Mouse (Mus musculus): Measurements from ENCODE around the gene Tmem265. TPM values are rescaled to one million over a fixed set of nuclear protein-coding genes. Genes with fewer than 3 reads are reported as not detected.
A peak's percentile ranks its signal among the peaks of the same experiment; 100 is the strongest.

Tmem265 gene
- total RNA-seq (2015; ENCODE audit: low replicate concordance) (1.7 TPM in 1 of 2 replicates, not detected in the other), total RNA-seq (2017; ENCODE audit: low replicate concordance) (not detected in 2 replicates)

DNA sequence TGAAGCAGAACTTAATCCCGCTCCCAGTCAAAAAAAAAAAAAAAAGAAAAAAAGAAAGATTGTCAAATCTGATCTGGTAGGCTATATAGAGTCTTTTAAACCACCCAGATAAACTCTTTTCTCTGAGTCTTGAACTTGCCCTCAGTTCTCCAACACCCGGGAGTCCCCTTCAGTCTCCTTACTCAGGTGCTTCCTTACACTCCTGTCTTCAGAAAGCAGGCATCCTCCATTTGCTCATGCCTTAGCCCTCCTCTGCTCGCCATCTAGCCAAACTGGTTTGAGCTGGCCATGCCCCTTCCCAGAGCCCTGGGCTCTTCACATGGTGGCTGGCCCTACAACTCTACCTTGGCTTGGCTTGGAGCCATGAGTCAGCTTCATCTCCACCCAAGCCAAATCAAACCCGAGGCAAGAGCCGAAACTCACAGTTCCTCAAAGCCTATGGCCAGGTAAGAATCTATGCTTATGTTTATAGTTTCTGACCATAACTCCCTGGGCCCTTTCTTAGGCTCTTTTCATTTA, at the start of gene Tmem265:
TSS of gene Tmem265 (plus strand) at position 51 of the 519 bp plus-strand sequence.
- no peak for ATAC-seq (replicated peaks; ENCODE audit: low FRiP score, poor library complexity, severe bottlenecking)

DNA sequence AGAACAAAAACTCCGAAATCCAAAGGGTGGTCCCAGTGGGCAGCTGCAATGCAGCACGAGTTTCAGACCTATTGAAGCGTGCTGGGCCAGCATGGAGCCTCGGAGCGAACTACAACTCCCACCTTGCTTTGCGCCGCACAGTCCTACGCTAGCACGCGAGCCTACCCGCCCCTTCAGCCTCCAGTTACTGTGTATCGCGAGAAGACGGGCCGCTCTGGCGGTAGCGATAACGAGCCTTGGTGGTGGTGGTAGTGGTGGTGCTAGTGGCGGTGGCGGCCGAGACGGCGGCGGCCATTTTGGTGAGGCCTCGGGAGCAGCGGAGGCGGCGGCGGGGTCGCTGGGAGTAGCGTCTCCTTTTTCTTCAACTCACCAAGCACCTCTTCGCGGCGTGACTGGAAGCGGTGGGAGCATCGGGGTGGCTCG, 49.4 kb upstream of the Tmem265 start, which contains the start of gene Srcap:
TSS of gene Srcap (plus strand) at position 176 of the 423 bp plus-strand sequence.
- ATAC-seq (replicated peaks; ENCODE audit: low FRiP score, poor library complexity, severe bottlenecking) = peak; percentile 96

DNA sequence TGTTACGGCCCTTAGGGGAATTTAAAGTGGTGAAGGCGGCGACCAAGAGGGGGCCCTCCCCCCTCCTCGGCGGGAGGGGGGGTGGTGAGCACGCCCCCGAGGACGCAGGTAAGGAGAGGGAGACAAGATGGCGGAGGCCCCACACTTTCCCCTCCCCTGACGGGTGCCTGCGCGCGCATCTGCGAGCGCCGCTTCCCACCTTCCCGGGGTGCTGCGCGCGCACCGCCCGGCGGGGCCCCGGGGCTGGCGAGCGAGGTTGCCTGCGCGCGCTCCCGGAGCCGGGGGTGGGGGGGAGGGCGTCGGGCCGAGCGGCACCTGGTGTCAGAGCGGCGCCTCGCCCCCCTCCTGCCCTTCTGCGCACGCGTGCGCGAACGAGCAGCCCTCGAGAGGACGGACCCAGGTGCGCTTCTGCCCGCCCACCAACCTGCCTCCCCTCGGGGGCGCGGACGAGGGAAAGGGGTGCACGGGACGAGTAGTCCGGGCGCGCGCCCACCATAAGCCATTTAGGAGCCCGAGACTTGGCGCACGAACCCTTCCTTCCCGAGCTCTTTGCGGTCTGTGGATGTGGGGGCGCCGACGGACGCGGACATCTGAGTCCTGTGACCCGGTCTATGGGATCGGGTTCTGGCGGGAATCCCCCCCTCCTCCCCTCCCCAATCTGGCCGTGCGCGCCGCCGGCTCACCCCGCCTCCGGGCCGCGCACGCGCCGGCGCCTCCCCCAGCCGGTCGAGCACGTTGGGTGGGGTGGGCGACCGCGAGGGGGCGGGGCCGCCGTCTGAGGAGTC, 48.8 kb upstream of the Tmem265 start:
- ATAC-seq (replicated peaks; ENCODE audit: low FRiP score, poor library complexity, severe bottlenecking) = peak; percentile 75

DNA sequence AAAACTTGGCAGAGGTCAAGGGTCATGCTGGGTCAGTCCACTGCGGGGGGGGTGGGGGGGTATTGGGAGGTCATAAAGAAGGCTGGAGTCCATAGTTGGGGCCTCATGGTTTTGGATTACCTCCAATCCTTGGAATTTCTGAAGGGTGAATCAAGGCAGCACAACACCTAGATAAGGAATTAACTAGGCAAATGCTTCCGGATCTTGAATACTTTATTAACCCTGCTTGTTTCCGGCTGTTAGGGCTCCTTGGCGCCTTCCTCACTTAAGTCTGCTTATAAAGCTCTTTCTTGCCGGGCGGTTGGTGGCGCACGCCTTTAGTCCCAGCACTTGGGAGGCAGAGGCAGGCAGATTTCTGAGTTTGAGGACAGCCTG, 48.2 kb upstream of the Tmem265 start:
- ATAC-seq (replicated peaks; ENCODE audit: low FRiP score, poor library complexity, severe bottlenecking) = no peak

DNA sequence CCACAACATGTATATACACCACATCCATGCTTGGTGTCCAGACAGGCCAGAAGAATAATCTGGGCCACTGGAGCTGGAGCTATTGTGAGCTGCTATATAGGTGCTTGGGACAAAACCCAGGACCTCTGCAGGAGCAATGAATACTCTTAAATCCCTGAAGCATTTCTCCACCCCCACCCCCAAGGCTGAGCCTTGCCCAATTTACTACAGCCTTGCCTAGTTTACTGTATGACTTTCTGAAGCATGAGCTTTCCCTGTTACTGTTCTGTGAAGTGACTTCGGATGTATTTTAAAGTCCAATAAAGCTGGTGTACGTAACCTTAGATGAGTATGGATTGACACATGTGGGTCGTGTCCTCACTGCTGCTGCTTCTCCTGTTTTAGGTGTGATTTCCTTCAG, 47.4 kb upstream of the Tmem265 start:
- no peak for ATAC-seq (replicated peaks; ENCODE audit: low FRiP score, poor library complexity, severe bottlenecking)

DNA sequence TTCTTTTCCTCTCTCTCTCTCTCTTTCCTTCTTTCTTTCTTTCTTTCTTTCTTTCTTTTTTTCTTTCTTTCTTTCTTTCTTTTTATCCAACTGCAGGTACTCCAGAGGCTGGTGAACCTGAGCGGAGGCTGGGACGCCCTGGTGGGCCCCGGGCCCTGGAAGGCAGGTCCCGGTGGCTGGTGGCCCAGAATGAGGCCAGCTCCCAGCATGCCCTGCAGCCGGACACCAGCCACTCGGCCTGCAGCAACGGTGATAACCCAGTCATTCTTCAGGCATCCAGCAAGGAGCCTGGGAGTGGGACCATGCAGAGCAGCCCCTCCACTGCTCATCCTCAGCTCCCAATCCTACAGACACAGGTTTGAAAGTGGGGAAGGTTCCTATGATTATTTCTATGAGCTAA, 45.3 kb upstream of the Tmem265 start:
- ATAC-seq (replicated peaks; ENCODE audit: low FRiP score, poor library complexity, severe bottlenecking) = no peak

DNA sequence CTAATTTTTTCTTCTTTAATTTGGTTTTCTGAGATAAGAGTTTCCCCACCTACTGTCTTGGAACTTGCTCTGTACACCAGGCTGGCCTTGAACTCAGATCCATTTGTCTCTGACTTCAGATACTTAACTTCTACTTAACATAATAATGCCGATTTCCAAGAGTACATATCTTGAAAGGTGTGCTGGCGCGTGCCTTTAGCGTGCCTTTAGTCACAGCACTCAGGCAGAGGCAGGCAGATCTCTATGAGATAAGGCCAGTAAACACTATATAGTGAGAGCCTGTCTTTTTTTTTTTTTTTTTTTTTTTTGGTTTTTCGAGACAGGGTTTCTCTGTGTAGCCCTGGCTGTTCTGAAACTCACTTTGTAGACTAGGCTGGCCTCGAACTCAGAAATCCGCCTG, 44.8 kb upstream of the Tmem265 start:
- ATAC-seq (replicated peaks; ENCODE audit: low FRiP score, poor library complexity, severe bottlenecking) = no peak

DNA sequence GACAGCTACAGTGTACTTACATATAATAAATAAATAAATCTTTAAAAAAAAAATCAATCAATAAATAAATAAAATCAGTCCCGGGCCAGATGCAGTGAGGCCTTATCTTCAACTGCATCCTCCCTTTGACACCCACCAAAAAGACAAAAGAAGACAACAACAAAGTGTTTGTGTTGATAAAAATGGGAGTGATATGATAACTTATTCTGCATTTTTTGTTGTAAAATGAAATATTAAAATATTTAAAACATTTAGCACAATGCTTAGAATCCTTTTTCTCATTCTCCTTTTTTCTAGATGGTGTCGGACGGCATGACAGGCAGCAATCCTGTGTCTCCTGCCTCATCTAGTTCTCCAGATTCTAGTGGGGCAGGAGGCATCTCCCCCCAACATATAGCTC, 41.9 kb upstream of the Tmem265 start, which contains the start of gene Gm42715:
TSS of gene Gm42715 (plus strand) at position 301 of the 400 bp plus-strand sequence.
- ATAC-seq (replicated peaks; ENCODE audit: low FRiP score, poor library complexity, severe bottlenecking) = no peak

DNA sequence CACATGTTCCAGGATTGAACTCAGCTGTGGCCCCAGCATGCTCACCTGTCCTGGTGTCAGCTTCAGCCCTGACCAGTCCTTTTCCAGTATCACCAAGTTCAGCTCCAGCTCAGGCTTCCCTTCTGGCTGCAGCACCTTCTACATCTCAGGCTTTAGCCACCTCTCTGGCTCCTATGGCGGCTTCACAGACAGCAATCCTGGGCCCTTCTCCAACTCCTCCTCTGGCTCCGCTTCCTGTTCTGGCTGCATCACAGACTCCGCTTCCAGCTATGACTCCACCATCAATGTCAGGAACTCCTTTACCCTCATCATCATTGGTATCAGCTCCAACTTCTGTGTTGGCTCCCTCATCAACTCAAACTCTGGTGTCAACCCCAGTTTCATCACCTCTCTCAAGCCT, 19.5 kb upstream of the Tmem265 start:
- ATAC-seq (replicated peaks; ENCODE audit: low FRiP score, poor library complexity, severe bottlenecking) = no peak

DNA sequence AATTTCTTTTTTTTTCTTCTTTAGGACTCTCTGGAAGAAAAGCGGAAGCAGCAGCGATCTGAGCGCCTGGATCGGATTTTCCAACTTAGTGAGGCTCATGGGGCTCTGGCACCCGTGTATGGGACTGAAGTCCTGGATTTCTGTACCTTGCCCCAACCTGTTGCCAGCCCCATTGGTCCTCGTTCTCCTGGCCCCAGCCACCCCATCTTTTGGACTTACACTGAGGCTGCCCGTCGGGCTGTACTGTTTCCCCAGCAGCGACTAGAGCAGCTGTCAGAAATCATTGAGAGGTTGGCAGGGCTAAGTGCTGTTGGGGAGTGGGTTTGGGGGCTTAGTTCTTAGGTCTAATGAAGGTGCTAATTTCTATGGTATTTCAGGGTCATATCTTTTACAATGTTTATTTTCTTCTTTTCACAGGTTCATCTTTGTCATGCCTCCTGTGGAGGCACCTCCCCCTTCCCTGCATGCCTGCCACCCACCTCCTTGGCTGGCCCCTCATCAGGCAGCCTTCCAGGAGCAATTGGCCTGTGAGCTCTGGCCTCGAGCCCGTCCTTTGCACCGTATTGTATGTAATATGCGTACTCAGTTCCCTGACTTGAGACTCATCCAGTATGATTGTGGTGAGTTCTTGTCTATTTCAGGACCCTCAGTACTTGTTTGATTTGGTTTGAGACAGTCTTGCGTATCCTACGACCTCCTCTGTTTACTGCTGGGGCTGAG, 11.9 kb upstream of the Tmem265 start:
- no peak for ATAC-seq (replicated peaks; ENCODE audit: low FRiP score, poor library complexity, severe bottlenecking)

DNA sequence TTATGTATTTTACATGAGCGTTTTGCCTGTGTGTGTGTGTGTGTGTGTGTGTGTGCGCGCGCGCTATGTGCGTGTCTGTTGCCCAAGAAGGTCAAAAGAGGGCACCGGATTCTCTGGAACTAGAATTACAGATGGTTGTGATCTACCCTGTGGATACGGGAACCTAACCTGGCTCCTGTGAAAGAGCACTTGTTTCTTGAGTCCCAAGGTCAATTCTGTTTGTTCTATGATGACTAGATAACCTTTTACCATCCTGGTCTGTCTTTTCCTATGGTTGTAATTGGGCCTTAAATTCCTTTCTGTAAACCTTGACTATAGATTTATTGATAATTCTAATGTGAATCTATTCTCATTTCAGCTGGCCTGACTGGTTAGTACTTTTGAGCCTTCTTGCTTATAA, 9.6 kb upstream of the Tmem265 start:
- ATAC-seq (replicated peaks; ENCODE audit: low FRiP score, poor library complexity, severe bottlenecking) = no peak

DNA sequence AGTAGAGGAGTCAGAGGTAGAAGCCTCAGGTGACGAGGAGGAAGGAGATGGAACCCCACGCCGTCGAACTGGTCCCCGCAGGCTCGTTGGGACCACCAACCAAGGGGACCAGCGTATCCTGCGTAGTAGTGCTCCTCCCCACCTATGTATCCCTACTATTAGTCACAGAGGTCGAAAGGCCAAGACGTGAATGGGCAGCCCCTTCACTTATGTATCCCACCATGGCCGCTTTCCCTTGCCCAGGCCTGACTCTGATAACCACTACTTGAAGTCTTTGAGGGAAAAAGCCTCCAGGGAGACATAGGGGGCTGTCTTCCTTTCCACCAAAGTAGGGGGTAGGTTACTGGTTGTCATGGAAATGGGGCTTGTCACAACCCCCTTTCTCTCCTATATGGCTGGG, 610 bp upstream of the Tmem265 start:
- 0 out of 2 replicates have a peak, but pooled peaks have one; percentile 20 for ATAC-seq (replicated peaks; ENCODE audit: low FRiP score, poor library complexity, severe bottlenecking)

DNA sequence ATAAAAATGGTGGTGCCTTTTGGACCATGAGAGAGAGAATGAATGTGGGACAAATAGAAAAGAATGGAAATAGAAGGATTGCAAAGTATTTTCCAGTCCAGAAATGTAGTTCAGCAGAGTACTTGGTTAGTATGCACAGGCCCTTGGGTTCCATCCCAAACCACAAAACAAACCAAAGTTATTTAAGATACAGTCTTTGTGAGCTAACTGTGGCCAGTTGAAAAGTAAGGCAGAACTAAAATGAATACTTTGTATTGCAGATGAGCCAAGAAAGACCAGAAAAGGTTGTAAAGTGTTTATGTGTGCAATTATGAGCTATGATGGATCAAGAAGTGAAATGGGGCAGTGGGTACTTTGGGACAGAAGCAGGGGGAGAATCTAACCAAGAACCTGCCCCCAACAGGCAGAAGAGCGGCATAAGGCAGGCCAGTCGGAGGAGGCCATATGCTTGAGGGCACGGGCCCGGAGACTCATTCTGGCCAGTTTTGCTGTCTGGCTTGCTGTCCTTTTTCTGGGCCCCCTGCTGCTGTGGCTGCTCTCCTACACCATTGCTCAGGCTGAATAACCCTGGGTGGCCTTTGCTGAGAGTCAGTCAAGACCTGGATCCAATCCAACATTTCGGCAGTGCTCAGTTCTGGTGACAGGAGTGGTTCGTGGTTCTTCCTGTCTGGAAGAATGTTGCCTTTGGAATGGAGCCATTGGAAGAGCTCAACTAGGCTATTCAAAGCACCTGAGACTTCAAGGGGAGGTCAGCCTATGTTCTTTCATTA, 3.4 kb downstream of the Tmem265 start:
- no peak for ATAC-seq (replicated peaks; ENCODE audit: low FRiP score, poor library complexity, severe bottlenecking)

DNA sequence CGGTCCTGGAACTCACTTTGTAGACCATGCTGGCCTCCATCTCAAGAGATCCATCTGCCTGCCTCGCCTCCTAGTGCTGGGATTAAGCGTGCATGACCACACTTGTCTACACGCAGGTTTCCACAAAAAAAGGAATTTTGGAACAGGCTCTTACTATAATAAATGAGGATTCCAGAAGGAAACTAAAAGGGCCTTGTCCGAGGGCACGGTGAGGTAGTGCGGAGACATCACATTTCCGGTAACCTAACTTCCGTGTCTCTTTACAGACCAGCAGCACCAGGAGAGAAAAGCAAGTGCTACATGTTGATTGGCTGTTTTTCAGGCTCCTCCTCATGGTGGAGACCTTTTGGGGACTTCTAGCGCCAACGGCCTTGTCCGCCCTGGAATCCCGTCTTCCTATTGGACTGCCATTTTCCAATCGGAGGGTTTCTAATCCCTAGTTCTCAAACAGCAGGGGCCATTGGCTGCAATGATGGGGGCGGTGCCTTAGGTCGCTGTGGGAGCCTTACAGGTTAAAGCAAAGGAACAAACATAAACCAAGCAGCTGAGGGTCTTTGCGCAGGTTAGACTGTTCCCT, 11.8 kb downstream of the Tmem265 start, which contains the start of gene Phkg2:
TSS of gene Phkg2 (plus strand) at position 446 of the 577 bp plus-strand sequence.
- peak; percentile 98 for ATAC-seq (replicated peaks; ENCODE audit: low FRiP score, poor library complexity, severe bottlenecking)

DNA sequence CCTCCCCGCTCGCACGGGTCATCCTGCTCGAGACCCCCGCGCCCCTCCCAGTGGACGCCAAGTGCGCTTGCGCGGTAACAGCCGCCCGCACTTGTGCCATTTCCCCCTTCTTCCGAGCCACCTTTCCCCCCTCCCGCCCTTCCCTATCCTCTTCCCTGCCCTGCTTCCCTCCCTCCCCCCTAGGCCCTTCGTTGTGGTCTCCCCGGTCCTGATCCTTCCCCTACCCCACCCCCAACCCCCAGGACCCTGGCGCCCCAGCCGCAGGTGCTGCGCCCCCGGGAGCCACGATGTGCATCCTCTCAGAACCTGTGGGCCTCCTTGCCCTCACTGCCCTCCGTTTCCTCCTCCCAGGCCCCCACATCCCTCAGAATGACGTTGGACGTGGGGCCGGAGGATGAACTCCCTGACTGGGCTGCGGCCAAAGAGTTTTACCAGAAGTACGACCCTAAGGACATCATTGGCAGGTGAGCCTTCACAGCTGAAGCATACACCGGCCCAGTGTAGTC, 12.4 kb downstream of the Tmem265 start:
- ATAC-seq (replicated peaks; ENCODE audit: low FRiP score, poor library complexity, severe bottlenecking) = peak; percentile 17

DNA sequence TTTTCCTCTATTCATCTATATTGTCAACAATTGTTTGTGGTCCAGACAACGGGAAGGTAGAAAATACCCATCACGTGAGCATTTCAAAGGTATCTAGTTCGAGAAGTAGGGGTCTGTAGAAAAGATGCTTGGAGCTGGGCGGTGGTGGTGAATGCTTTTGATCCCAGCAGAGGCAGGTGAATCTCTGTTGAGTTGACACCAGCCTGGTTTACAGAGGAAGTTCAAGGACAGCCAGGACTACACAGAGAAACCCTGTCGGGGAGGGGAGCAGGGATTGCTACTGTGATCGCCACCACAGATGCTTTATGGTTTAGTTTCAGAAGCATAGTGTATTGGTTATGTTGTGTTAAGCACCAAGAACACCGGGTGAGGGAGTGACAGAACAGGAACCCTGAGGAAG, 12.9 kb downstream of the Tmem265 start:
- ATAC-seq (replicated peaks; ENCODE audit: low FRiP score, poor library complexity, severe bottlenecking) = no peak

DNA sequence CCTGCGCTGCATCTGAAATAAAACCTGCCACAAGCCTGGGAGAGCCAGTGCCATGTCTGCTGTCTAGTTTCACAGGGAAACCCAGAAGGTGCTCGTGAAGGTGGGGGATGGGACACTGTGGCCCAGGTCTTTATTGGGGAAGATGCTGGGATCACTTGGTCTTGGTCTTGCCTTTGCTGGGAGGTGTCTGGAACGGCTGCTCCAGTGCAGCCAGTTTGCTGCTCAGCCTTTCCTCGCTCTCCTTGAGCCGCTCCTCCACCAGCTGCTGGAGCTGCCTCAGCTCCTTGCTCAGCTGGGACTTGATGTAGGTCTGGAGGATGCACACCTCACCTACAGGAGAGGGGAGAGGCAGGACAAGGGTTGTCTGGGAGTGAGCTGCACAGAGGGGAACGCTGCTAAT, 22.1 kb downstream of the Tmem265 start:
- ATAC-seq (replicated peaks; ENCODE audit: low FRiP score, poor library complexity, severe bottlenecking) = no peak

DNA sequence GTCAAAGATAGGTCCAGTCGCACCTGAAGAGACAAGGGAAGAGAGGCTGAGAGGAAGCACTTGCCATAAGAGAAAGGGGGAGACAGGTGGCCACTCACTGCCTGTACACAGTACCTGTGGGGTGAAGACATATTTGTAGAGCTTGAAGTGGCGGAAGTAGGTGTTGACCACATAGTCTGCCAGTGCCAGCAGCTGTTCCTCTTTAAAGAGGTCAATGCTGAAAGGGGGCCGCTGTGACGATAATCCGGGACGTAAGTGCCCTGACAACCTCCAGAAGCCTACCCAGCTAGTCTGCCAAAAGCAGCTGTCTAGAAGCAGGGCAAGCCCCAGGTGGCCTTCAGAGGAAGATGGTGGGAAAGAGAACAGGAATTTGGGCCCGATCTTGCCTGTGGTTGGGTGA, 23.8 kb downstream of the Tmem265 start:
- no peak for ATAC-seq (replicated peaks; ENCODE audit: low FRiP score, poor library complexity, severe bottlenecking)

DNA sequence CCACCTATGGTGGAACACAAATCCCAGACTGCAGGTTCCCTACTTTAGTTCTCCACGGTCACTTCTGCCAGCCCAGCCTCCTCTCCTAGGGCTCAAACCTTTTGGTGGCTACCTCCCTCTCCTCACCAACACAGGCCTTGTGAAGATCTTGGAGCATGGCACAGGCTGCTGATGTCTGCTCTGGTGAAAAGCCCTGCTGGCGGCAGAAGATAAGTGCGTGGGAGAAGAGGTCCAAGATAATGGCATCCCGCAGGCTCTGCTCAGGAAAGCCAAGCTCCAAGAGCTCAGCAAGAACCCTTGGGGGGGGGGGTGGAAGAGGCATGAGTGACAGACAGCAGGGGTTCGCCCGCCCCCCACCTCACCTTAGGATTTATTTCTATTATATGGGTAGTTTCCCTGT, 25.0 kb downstream of the Tmem265 start:
- ATAC-seq (replicated peaks; ENCODE audit: low FRiP score, poor library complexity, severe bottlenecking) = peak; percentile 67
